ENCODE assay signal across 19 mouse cellular contexts in genomic region chr19:36580874-36581273, GRCm38 (mm10). TPM values are rescaled to one million over a fixed set of nuclear protein-coding genes. Genes with fewer than 3 reads are reported as not detected.
DNase-seq lines count a peak whose midpoint lies in the region; ATAC-seq lines count a peak whose summit lies in the region.
"Had no signal": no experiment of that assay in that cellular context is flagged by ENCODE, and none has a peak within 500 bp of the region (broad histone marks: within the 10 kb centered on the region; RNA-seq: fewer than 3 reads in every experiment).

No protein-coding gene starts in this region.

- no peak overlapping the region for H3K27ac ChIP-seq in midbrain, embryonic 11.5 days (ENCODE audit: low read depth, low read length)
- no peak overlapping the region for H3K27ac ChIP-seq in midbrain, embryonic 14.5 days (replicated peaks; ENCODE audit: low read depth, low read length)
- H3K27ac ChIP-seq: limb, embryonic 10.5 days; midbrain, embryonic 10.5 days had no signal

- no peak overlapping the region for H3K9ac ChIP-seq in midbrain, embryonic 11.5 days (ENCODE audit: low read length)
- H3K9ac ChIP-seq in midbrain, embryonic 14.5 days (replicated peaks; ENCODE audit: low read length), result no peak overlapping the region

- no peaks in the 10 kb centered on the region for H3K27me3 ChIP-seq in midbrain, embryonic 11.5 days (ENCODE audit: control insufficient read depth, insufficient read depth, low read length)
- no peaks in the 10 kb centered on the region for H3K27me3 ChIP-seq in midbrain, embryonic 14.5 days (ENCODE audit: control insufficient read depth, insufficient read depth, low read length)
- H3K27me3 ChIP-seq: CH12.LX had no signal

- no peaks in the 10 kb centered on the region for H3K9me3 ChIP-seq in midbrain, embryonic 11.5 days (ENCODE audit: control insufficient read depth, low read length)
- no peaks in the 10 kb centered on the region for H3K9me3 ChIP-seq in midbrain, embryonic 14.5 days (ENCODE audit: control insufficient read depth, low read length)
- H3K9me3 ChIP-seq: limb, embryonic 10.5 days; midbrain, embryonic 10.5 days had no signal

- ATAC-seq in midbrain, embryonic 11.5 days (ENCODE audit: low FRiP score), result no peak
- no peak for ATAC-seq in midbrain, embryonic 14.5 days (ENCODE audit: low FRiP score, low TSS enrichment)
- ATAC-seq: hindbrain, embryonic 16.5 days; intestine, embryonic 16.5 days had no signal

- no peak overlapping the region for H3K4me2 ChIP-seq in midbrain, embryonic 11.5 days
- no peak overlapping the region for H3K4me2 ChIP-seq in midbrain, embryonic 14.5 days (ENCODE audit: low read length)

- H3K4me3 ChIP-seq in midbrain, embryonic 11.5 days (ENCODE audit: low read depth, low read length), result no peak overlapping the region
- no peak overlapping the region for H3K4me3 ChIP-seq in midbrain, embryonic 14.5 days (replicated peaks; ENCODE audit: low read depth, low read length)
- H3K4me3 ChIP-seq: limb, embryonic 10.5 days; midbrain, embryonic 10.5 days had no signal

- 88% methylated on average over 3 of the region's 3 CpGs for WGBS in midbrain, embryonic 11.5 days
- WGBS in midbrain, embryonic 14.5 days, result 89% methylated on average over 3 of the region's 3 CpGs

- H3K36me3 ChIP-seq in midbrain, embryonic 11.5 days (ENCODE audit: control insufficient read depth, insufficient read depth, low read length), result no peaks in the 10 kb centered on the region
- H3K36me3 ChIP-seq in midbrain, embryonic 14.5 days (ENCODE audit: control insufficient read depth, insufficient read depth, low read length), result no peaks in the 10 kb centered on the region
- H3K36me3 ChIP-seq: limb, embryonic 10.5 days; midbrain, embryonic 10.5 days had no signal

- no peaks in the 10 kb centered on the region for H3K4me1 ChIP-seq in midbrain, embryonic 11.5 days (ENCODE audit: control insufficient read depth, insufficient read depth, low read length)
- H3K4me1 ChIP-seq in midbrain, embryonic 14.5 days (ENCODE audit: control insufficient read depth, insufficient read depth, low read length), result no peaks in the 10 kb centered on the region
- H3K4me1 ChIP-seq: limb, embryonic 10.5 days; midbrain, embryonic 10.5 days had no signal

- DNase-seq in cerebellum, adult 11-12 months, result peak; percentile 16
- DNase-seq in cerebellum, postnatal 10 days, result no peak
- peak; percentile 35 to 41 for DNase-seq in heart, adult 18-20 months
- no peak for DNase-seq in heart, postnatal 4 days
- peak; percentile 54 for DNase-seq in midbrain, embryonic 11.5 days (ENCODE audit: low spot score, missing footprints)
- DNase-seq in midbrain, embryonic 14.5 days, result no peak
- DNase-seq in skeletal muscle tissue, adult 2 months (ENCODE audit: low read depth, low spot score), result peak; percentile 44
- no peak for DNase-seq in right cerebral cortex, adult 2 months (ENCODE audit: low spot score in 2 of 2)
- DNase-seq: adrenal gland, postnatal 25 days; kidney, postnatal 36 days; layer of hippocampus, adult 9-11 months; lung, adult 18-20 months; lung, postnatal 4 days; thymus, postnatal 25 days had no signal

RNA-seq across cellular contexts. Expression of gene Hectd2, which starts 26.4 kb away (rescaled TPM):
- 1 to 10 TPM; 1.5 TPM for total RNA-seq in heart, adult 18-20 months (2021)
- 1 to 10 TPM; 7.2 to 9.3 TPM for total RNA-seq in heart, postnatal 4 days (2021)
- 4.2 and 5.8 TPM in 2 replicates for polyA plus RNA-seq in midbrain, embryonic 11.5 days (2014; fragmentation: Nextera tagmentation; extraction: Ambion mirVana)
- polyA plus RNA-seq in midbrain, embryonic 14.5 days (2014; fragmentation: Nextera tagmentation; extraction: Ambion mirVana), result 14.8 and 16.4 TPM in 2 replicates

Comparison
In these comparisons a context has a peak if more than half of its experiments do, and no peak if none do; other contexts are left out.
1. DNase-seq: peak in cerebellum, adult 11-12 months (single experiment), heart, adult 18-20 months (2 of 2), midbrain, embryonic 11.5 days (single experiment) and skeletal muscle tissue, adult 2 months (single experiment); none in cerebellum, postnatal 10 days (0 of 2), heart, postnatal 4 days (single experiment), midbrain, embryonic 14.5 days (single experiment) and right cerebral cortex, adult 2 months (0 of 2).